Mouse (Mus musculus) spleen, adult 2 months (tissue): ENCODE measurements at regions not wholly inside any gene's neighbourhood (a gene's known extent, or its start where the extent isn't known, plus 50 kb on each side); places are given as distances from the start of the nearest gene placed in this dataset.

Experiments used
- CTCF ChIP-seq: fragments of 200-500 bp; IDR thresholded peaks from 2 replicates; pipeline ENCODE4 v1.5.1; 2011; ENCODE audit warnings: mild to moderate bottlenecking, inconsistent platforms; ENCODE audit not compliant: insufficient read depth, insufficient read length, insufficient replicate concordance; ENCODE audit errors: extremely low read depth
- POLR2A ChIP-seq: fragments of 200-500 bp; IDR thresholded peaks from 2 replicates; pipeline ENCODE4 v1.6.1; 2011; ENCODE audit warnings: low read depth, low read length, inconsistent platforms

DNA sequence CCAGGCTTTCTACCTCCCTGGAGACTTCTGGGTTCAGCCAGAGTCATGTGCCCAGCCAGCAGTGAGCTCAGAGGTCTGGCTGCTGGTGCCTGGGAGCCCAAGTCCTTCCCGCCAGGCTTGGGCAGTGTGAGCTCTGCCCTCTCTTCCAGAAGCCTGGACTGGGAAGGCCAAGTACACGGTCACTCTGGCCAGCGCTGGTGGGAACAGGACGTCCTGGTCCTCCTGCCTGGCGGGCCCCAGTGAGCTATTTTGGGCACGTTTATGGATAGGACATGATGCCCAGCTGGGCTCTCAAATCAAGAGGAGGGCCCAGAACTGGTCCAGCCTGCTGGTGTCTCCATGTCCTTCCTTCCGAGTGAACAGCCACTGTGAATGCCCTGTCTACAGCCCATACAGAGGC is 87.3 kb upstream of the Ptpn1 start:
- no peak for TF ChIP-seq CTCF
- TF ChIP-seq POLR2A, result no peak
